Mouse (Mus musculus) gastrocnemius, adult 8-10 months (tissue): ENCODE measurements around the gene Cacng6. TPM values are rescaled to one million over a fixed set of nuclear protein-coding genes. Genes with fewer than 3 reads are reported as not detected.

Source experiments
- DNase-seq, 2 experiments: peaks; one replicate each; pipeline ENCODE4 v3.0.0; 2022; ENCODE audit warnings: low spot score in 2 of 2
- microRNA-seq: library from miRNA; unstranded; fragments of <30 nt; microRNA quantifications from one replicate; pipeline ENCODE4 v1.2.0, GENCODE M21; 2022
- total RNA-seq, 4 experiments: library from RNA; stranded (reverse); gene quantifications; 2 replicates each; pipeline ENCODE4 v1.2.4; 2022

The Cacng6 gene
- total RNA-seq, 4 experiments from 2014 or later: 113 to 158 (median 136) TPM

- DNase-seq: no peak
Observed at GRCm38 (mm10) chr7:3457841-3458217, 33.8 kb downstream of the Cacng6 start.

GRCm38 (mm10) chr7:3460261-3460660, 36.3 kb downstream of the Cacng6 start:
- DNase-seq: no peak

DNA sequence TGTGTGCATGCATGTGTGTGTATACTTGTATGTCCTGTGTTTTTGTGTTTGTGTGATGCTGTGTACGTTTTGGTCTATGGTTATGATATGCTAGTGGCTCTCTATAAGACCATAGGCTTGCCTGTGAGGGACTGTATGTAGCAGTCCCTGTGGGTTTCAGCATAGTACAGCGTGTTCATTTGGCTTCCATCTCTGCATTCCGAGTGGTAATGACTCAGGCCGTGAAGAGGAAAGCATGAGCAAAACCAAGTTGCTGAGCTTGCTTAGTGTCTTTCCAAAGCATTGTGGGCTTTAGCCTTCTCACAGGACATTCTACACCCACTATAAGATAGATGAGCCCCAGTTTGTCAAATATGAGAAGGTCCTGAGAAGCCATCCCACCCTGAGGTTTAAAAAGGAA, 39.3 kb downstream of the Cacng6 start:
- DNase-seq: no peak

DNA sequence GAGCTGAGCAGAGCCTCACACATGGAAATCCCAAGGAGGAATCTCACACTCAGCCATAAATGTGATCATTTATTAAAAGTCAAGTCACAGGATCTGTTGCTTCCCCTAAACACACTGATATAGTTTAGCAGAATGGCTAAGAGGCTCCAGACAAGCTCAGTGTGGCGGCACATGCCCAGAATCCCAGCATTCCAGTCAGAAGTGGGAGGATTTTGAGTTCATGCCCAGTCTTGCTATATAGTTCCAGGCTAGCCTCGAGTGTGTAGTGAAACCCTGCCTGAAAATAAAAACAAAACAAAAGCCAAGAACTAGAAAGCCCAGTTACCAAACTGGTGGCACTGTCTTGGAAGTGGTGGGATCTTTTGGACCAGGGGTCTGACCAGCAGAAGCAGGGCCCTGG, 44.6 kb downstream of the Cacng6 start:
- no peak for DNase-seq

DNA sequence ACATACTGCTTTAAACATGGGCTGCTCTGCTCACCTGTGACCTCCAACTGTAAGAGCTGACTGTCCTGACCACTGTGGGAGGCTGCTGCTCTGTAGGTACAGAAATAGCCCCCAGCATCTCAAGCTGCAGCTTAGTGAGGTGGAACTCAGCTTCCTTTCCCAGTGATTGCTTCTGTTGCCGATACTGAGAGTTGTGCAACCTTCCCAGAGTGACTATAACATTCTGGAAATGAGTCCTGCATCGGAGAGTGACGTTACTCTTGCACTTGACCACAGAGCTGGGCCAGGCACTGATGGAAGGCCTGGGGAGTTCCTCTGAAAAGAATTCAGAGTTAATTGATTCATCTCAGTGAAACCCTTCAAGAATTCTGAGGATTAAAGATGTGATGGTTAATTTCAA, 48.8 kb downstream of the Cacng6 start:
- no peak for DNase-seq

- no peak for DNase-seq
Observed at GRCm38 (mm10) chr7:3474291-3475080, 50.5 kb downstream of the Cacng6 start.

- no peak for DNase-seq
Observed at GRCm38 (mm10) chr7:3476728-3477127, 52.7 kb downstream of the Cacng6 start.

DNA sequence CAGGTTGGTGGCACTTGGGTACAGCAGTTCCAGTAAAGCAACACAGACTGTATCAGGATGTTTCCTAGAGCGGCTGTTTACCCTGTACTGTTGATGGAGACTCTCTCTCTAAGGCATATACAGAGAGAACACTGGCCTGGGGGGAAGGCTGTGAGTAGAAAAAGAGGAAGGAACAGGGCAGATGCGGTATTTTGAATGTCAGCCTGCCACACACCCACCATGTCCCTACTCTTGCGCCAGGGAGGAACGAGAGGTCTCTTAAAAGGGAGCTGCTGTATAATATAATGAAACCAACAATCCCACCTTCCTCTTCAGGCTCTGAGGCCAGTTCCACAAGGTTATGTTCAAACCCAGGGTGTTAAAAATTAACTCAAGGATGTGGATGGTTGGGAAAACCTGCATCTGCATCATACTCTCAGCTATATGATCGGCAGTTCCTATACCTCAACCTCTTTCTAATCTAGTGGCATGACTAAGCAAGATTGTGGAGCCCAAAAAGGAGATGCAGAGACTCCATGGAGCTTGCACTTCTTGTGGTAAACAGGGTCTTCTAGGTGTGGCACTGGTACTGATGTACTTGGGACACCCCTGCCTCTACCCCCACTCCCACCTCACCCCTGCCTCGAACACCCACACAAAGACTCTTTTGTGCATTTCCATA, 58.1 kb downstream of the Cacng6 start:
- no peak for DNase-seq

Small RNA genes lying within 50 kb of the gene (microRNA-seq; reads per million reads assigned to microRNA genes)
- not detected for gene Gm23450

Other genes starting within 250 kb of the Cacng6 start
- gene Nlrp12, start 174.5 kb upstream of the Cacng6 start, total RNA-seq: not detected
- gene Myadm, start 135.1 kb upstream of the Cacng6 start, total RNA-seq: 10 to 100 TPM; 11.7 to 19.2 (median 14.7) TPM
- gene Prkcg, start 135.0 kb upstream of the Cacng6 start, total RNA-seq: under 1 TPM; 0.29 to 0.94 (median 0.67) TPM
- gene Cacng7, start 91.2 kb upstream of the Cacng6 start, total RNA-seq: 10 to 100 TPM in 3 of 4 experiments, 1 to 10 TPM in 1; 8.5 to 16.4 (median 13.6) TPM
- not detected for gene Cacng8, start 33.5 kb upstream of the Cacng6 start, total RNA-seq
- not detected for gene Tarm1, start 78.4 kb downstream of the Cacng6 start, total RNA-seq
- gene Oscar, start 192.0 kb downstream of the Cacng6 start, total RNA-seq: not detected
- 1,000 to 10,000 TPM; 1,040 to 1,135 (median 1,076) TPM for gene Ndufa3, start 193.2 kb downstream of the Cacng6 start, total RNA-seq
- 10 to 100 TPM; 10.9 to 13.9 (median 13.3) TPM for gene Tfpt, start 205.7 kb downstream of the Cacng6 start, total RNA-seq
- gene Prpf31, start 205.8 kb downstream of the Cacng6 start, total RNA-seq: 10 to 100 TPM; 17.5 to 24.7 (median 20.8) TPM
- gene Cnot3, start 221.1 kb downstream of the Cacng6 start, total RNA-seq: 10 to 100 TPM; 13.2 to 17.7 (median 14.8) TPM
- 1 to 10 TPM; 2.8 to 4.8 (median 3.7) TPM for gene Leng1, start 241.6 kb downstream of the Cacng6 start, total RNA-seq